Mouse (Mus musculus): ENCODE measurements around the gene Gm11060.

DNA sequence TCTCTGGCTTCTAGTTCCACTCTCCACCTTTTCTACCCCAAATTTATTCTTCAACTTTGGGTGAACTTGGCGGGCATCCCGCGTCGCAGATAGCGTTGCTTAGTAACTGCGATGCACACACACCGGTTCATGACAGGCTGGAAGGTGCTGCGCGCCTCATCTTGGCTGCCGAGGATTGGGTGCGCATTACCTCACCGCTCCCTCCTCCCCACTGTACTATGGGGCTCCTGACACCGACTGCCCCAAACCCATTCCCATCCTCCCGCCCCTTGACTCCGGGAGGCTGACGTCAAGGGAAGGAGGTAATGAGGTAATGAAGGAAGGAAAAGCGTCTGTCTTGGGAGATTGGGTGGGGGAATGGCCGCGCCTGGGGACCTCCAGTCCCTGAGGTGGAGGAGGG lies 42.5 kb downstream of the Gm11060 start:
- TF ChIP-seq CTCF (IDR thresholded peaks at IDR 0.05; ENCODE audit: low read depth) (no peak), EP300 (IDR thresholded peaks at IDR 0.05; ENCODE audit: low read depth) (no peak)

Data from liver, postnatal 0 days (tissue).